Mouse (Mus musculus) embryonic facial prominence, embryonic 13.5 days (tissue): ENCODE data around the gene Pnmt. TPM values are rescaled to one million over a fixed set of nuclear protein-coding genes. Genes with fewer than 3 reads are reported as not detected.

ENCODE experiments used
- ATAC-seq: fragments of 200-750 bp; cut with Nextera tagmentation; 2 replicates; pipeline ENCODE4 v1.8.0; 2017; ENCODE audit warnings: low read depth; ENCODE audit not compliant: insufficient number of reproducible peaks, insufficient read depth, low FRiP score, low TSS enrichment
- H3K27ac ChIP-seq: fragments of 300-500 bp; sonication (generic); 2 replicates; pipeline ENCODE4 v1.5.1; 2015; ENCODE audit warnings: moderate library complexity, mild to moderate bottlenecking, inconsistent platforms
- H3K27me3 ChIP-seq: fragments of 300-500 bp; sonication (generic); 2 replicates; pipeline ENCODE4 v1.6.1; 2015; ENCODE audit warnings: mild to moderate bottlenecking, inconsistent platforms
- H3K36me3 ChIP-seq: fragments of 300-500 bp; sonication (generic); 2 replicates; pipeline ENCODE4 v1.6.1; 2015; ENCODE audit warnings: mild to moderate bottlenecking, inconsistent platforms
- H3K4me1 ChIP-seq: fragments of 300-500 bp; sonication (generic); 2 replicates; pipeline ENCODE4 v1.6.1; 2015; ENCODE audit warnings: inconsistent platforms
- H3K4me2 ChIP-seq: fragments of 300-500 bp; sonication (generic); 2 replicates; pipeline ENCODE4 v1.6.1; 2015; ENCODE audit warnings: moderate library complexity, mild to moderate bottlenecking, inconsistent platforms
- H3K4me3 ChIP-seq: fragments of 300-500 bp; sonication (generic); 2 replicates; pipeline ENCODE4 v1.5.1; 2015; ENCODE audit warnings: mild to moderate bottlenecking, inconsistent platforms
- H3K9ac ChIP-seq: fragments of 300-500 bp; sonication (generic); 2 replicates; pipeline ENCODE4 v1.6.1; 2015; ENCODE audit warnings: mild to moderate bottlenecking, inconsistent platforms
- H3K9me3 ChIP-seq: fragments of 300-500 bp; sonication (generic); 2 replicates; pipeline ENCODE4 v1.6.1; 2016; ENCODE audit warnings: inconsistent platforms
- WGBS: fragments of 180-500 bp; shearing (Covaris S2); methylation state at CpG from one replicate; pipeline ENCODE4 v1.1.7; 2015; ENCODE audit warnings: mixed read lengths; 5-methylcytosine and 5-hydroxymethylcytosine counted together
- polyA plus RNA-seq: library from polyadenylated mRNA; unstranded; fragments of >200 nt; fragmentation: Nextera tagmentation; extraction: Ambion mirVana; gene quantifications from 2 replicates; pipeline ENCODE4 v1.2.1, GENCODE M21; 2015

Pnmt gene
- polyA plus RNA-seq, 1 experiment from 2014 or later, result 1.3 TPM

- no peak for ATAC-seq
- Histone ChIP-seq H3K4me3 (no peak overlapping the region), H3K4me2 (no peak overlapping the region), H3K27ac (no peak overlapping the region), H3K27me3 (peaks cover 5% of the 10 kb centered on the region; the same call in 1 of the 2 replicates), H3K9me3 (no peaks in the 10 kb centered on the region), H3K9ac (no peak overlapping the region), H3K4me1 (peaks cover 20% of the 10 kb centered on the region), H3K36me3 (no peaks in the 10 kb centered on the region)
- WGBS, result 60% methylated on average over 6 of the region's 6 CpGs
Observed at GRCm38 (mm10) chr11:98406621-98407020, 20.4 kb downstream of the Pnmt start.

GRCm38 (mm10) chr11:98408872-98409271 is 22.6 kb downstream of the Pnmt start:
- H3K4me3 ChIP-seq, result peak overlapping the region; percentile 15; the same call in 1 of the 2 replicates
- ATAC-seq, result no peak
- peak overlapping the region; percentile 68 for H3K27ac ChIP-seq
- no peaks in the 10 kb centered on the region for H3K36me3 ChIP-seq
- peaks cover 30% of the 10 kb centered on the region for H3K4me1 ChIP-seq
- H3K27me3 ChIP-seq, result peaks cover 5% of the 10 kb centered on the region; the same call in 1 of the 2 replicates
- H3K9me3 ChIP-seq, result no peaks in the 10 kb centered on the region
- peak overlapping the region; percentile 69 for H3K9ac ChIP-seq
- WGBS, result 49% methylated on average over 8 of the region's 8 CpGs
- H3K4me2 ChIP-seq, result peak overlapping the region; percentile 49

- Histone ChIP-seq H3K4me3 (peak overlapping the region; percentile 15; the same call in 1 of the 2 replicates), H3K36me3 (no peaks in the 10 kb centered on the region), H3K9ac (peak overlapping the region; percentile 69), H3K27me3 (peaks cover 5% of the 10 kb centered on the region; the same call in 1 of the 2 replicates), H3K27ac (peak overlapping the region; percentile 68), H3K4me2 (peak overlapping the region; percentile 49), H3K9me3 (no peaks in the 10 kb centered on the region), H3K4me1 (peaks cover 35% of the 10 kb centered on the region)
- no peak for ATAC-seq
- WGBS, result 3% methylated on average over 10 of the region's 10 CpGs
Observed at GRCm38 (mm10) chr11:98409341-98409822, 23.1 kb downstream of the Pnmt start.

GRCm38 (mm10) chr11:98412273-98412796 is 26.1 kb downstream of the Pnmt start, which contains the start of gene Erbb2:
Erbb2 (plus strand) TSS chr11:98412470.
- peak; percentile 86 for ATAC-seq
- H3K27ac ChIP-seq, result peak within 1 kb of the TSS; percentile 99
- H3K4me1 ChIP-seq, result peaks cover 53% of the 10 kb centered on the region
- H3K9me3 ChIP-seq, result no peaks in the 10 kb centered on the region
- H3K27me3 ChIP-seq, result peaks cover 5% of the 10 kb centered on the region; the same call in 1 of the 2 replicates
- H3K9ac ChIP-seq, result peak within 1 kb of the TSS; percentile 98
- H3K4me3 ChIP-seq, result peak within 1 kb of the TSS; percentile 96
- peaks cover 10% of the 10 kb centered on the region; the same call in 1 of the 2 replicates for H3K36me3 ChIP-seq
- H3K4me2 ChIP-seq, result peak within 1 kb of the TSS; percentile 75
- 0% methylated on average over 49 of the region's 49 CpGs for WGBS

- Histone ChIP-seq H3K27me3 (peaks cover 5% of the 10 kb centered on the region; the same call in 1 of the 2 replicates), H3K4me3 (peak overlapping the region; percentile 96), H3K36me3 (peaks cover 10% of the 10 kb centered on the region; the same call in 1 of the 2 replicates), H3K4me2 (peak overlapping the region; percentile 75), H3K9me3 (no peaks in the 10 kb centered on the region), H3K9ac (peak overlapping the region; percentile 98), H3K27ac (peak overlapping the region; percentile 99), H3K4me1 (peaks cover 53% of the 10 kb centered on the region)
- peak; percentile 33; the same call in 1 of the 2 replicates for ATAC-seq
- WGBS, result 0% methylated on average over 40 of the region's 40 CpGs
Observed at GRCm38 (mm10) chr11:98412797-98413301, 26.6 kb downstream of the Pnmt start.

GRCm38 (mm10) chr11:98413731-98414130 is 27.5 kb downstream of the Pnmt start:
- Histone ChIP-seq H3K4me3 (peak overlapping the region; percentile 96), H3K9me3 (no peaks in the 10 kb centered on the region), H3K4me1 (peaks cover 54% of the 10 kb centered on the region), H3K9ac (peak overlapping the region; percentile 98), H3K27ac (peak overlapping the region; percentile 99; the same call in 1 of the 2 replicates), H3K36me3 (peaks cover 10% of the 10 kb centered on the region; the same call in 1 of the 2 replicates), H3K27me3 (peaks cover 5% of the 10 kb centered on the region; the same call in 1 of the 2 replicates), H3K4me2 (peak overlapping the region; percentile 75)
- 16% methylated on average over 7 of the region's 7 CpGs for WGBS
- ATAC-seq, result no peak

- ATAC-seq, result no peak
- Histone ChIP-seq H3K4me1 (peaks cover 49% of the 10 kb centered on the region), H3K4me2 (peak overlapping the region; percentile 75), H3K9me3 (no peaks in the 10 kb centered on the region), H3K27ac (no peak overlapping the region), H3K27me3 (peaks cover 5% of the 10 kb centered on the region; the same call in 1 of the 2 replicates), H3K4me3 (peak overlapping the region; percentile 96), H3K36me3 (peaks cover 14% of the 10 kb centered on the region; the same call in 1 of the 2 replicates), H3K9ac (peak overlapping the region; percentile 98)
- 40% methylated on average over 2 of the region's 2 CpGs for WGBS
Observed at GRCm38 (mm10) chr11:98414162-98414561, 27.9 kb downstream of the Pnmt start.

- 83% methylated on average over 1 of the region's 1 CpGs for WGBS
- peaks cover 35% of the 10 kb centered on the region for H3K4me1 ChIP-seq
- no peak for ATAC-seq
- no peak overlapping the region for H3K27ac ChIP-seq
- H3K9me3 ChIP-seq, result no peaks in the 10 kb centered on the region
- no peak overlapping the region for H3K4me3 ChIP-seq
- H3K9ac ChIP-seq, result no peak overlapping the region
- H3K4me2 ChIP-seq, result no peak overlapping the region
- peaks cover 44% of the 10 kb centered on the region for H3K36me3 ChIP-seq
- H3K27me3 ChIP-seq, result no peaks in the 10 kb centered on the region
Observed at GRCm38 (mm10) chr11:98417074-98417473, 30.8 kb downstream of the Pnmt start.

GRCm38 (mm10) chr11:98418273-98418672 is 32.0 kb downstream of the Pnmt start:
- 75% methylated on average over 6 of the region's 6 CpGs for WGBS
- Histone ChIP-seq H3K4me2 (no peak overlapping the region), H3K27ac (peak overlapping the region; percentile 11; the same call in 1 of the 2 replicates), H3K4me3 (no peak overlapping the region), H3K4me1 (peaks cover 34% of the 10 kb centered on the region), H3K27me3 (no peaks in the 10 kb centered on the region), H3K9me3 (no peaks in the 10 kb centered on the region), H3K9ac (no peak overlapping the region), H3K36me3 (peaks cover 56% of the 10 kb centered on the region)
- no peak for ATAC-seq

- peak overlapping the region; percentile 68; the same call in 1 of the 2 replicates for H3K27ac ChIP-seq
- H3K27me3 ChIP-seq, result no peaks in the 10 kb centered on the region
- H3K4me2 ChIP-seq, result no peak overlapping the region
- H3K9ac ChIP-seq, result 0 out of 2 replicates have a peak overlapping the region, but pooled peaks have one; percentile 33
- peaks cover 28% of the 10 kb centered on the region for H3K4me1 ChIP-seq
- H3K9me3 ChIP-seq, result no peaks in the 10 kb centered on the region
- 76% methylated on average over 10 of the region's 10 CpGs for WGBS
- H3K4me3 ChIP-seq, result no peak overlapping the region
- H3K36me3 ChIP-seq, result peaks cover 63% of the 10 kb centered on the region
- ATAC-seq, result no peak
Observed at GRCm38 (mm10) chr11:98418939-98419547, 32.8 kb downstream of the Pnmt start.

- Histone ChIP-seq H3K36me3 (peaks cover 99% of the 10 kb centered on the region), H3K9me3 (no peaks in the 10 kb centered on the region), H3K4me2 (no peak overlapping the region), H3K4me1 (no peaks in the 10 kb centered on the region), H3K27me3 (no peaks in the 10 kb centered on the region), H3K27ac (no peak overlapping the region), H3K4me3 (no peak overlapping the region), H3K9ac (no peak overlapping the region)
- ATAC-seq, result no peak
- WGBS, result 92% methylated on average over 7 of the region's 7 CpGs
Observed at GRCm38 (mm10) chr11:98426592-98426991, 40.3 kb downstream of the Pnmt start.
